Mouse (Mus musculus): ENCODE measurements around the gene Intu. TPM values are rescaled to one million over a fixed set of nuclear protein-coding genes. Genes with fewer than 3 reads are reported as not detected.

Gene Intu
- polyA plus RNA-seq, 1 experiment from 2014 or later, result 2.6 TPM

DNA sequence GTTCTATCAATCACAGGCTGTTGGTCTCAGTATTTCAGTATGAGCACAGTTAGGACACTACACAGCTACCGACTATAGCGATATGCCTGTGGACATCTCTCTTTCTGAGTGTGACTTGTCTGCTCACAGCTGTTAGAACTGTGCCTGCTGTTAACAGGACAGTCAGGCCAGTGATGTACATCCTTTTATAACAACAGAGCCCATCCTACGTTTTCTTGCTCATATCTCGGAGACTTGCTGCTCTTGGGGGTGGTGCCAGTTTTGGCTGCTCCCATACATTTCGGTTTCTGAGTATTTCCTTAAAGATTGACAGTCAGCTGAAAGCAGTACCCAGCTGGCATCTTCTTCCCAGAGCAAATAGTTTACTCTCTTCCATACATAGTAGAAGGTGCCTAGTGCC lies 125.3 kb downstream of the Intu start:
- peaks cover 5% of the 10 kb centered on the region; the same call in 1 of the 2 replicates for H3K4me1 ChIP-seq (replicated peaks)
- 83% methylated on average over 5 of the region's 5 CpGs for WGBS
- no peak for ATAC-seq (replicated peaks; ENCODE audit: insufficient number of reproducible peaks, insufficient read depth, low FRiP score, low read depth)
- no peak overlapping the region for H3K4me3 ChIP-seq
- no peaks in the 10 kb centered on the region for H3K9me3 ChIP-seq (replicated peaks)
- H3K4me2 ChIP-seq, result no peak overlapping the region
- H3K27me3 ChIP-seq, result no peaks in the 10 kb centered on the region
- no peaks in the 10 kb centered on the region; the same call in 1 of the 2 replicates for H3K36me3 ChIP-seq
- no peak overlapping the region for H3K27ac ChIP-seq
- H3K9ac ChIP-seq, result no peak overlapping the region

DNA sequence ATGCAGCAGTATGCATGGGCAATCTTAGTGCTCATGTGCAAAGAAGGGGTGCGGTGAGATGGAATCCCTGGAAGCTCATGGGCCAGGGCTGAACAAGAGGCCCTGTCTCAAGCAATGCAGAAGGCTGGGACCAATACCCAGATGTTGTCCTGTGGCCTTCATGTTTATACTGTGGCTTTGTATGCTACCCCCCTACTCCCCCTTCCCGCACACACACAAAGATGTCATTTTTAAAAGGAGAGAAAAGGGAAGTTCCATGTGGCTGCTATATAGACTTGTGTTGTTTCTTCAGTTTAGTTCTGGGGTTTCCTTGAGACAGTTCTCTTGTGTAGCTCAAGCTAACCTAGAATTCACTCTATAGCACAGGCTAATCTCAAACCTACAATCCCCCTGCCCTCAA lies 129.1 kb downstream of the Intu start:
- Histone ChIP-seq H3K27me3 (no peaks in the 10 kb centered on the region), H3K27ac (no peak overlapping the region), H3K9ac (no peak overlapping the region), H3K4me2 (no peak overlapping the region), H3K4me3 (no peak overlapping the region), H3K36me3 (peaks cover 4% of the 10 kb centered on the region; the same call in 1 of the 2 replicates), H3K4me1 (replicated peaks) (no peaks in the 10 kb centered on the region), H3K9me3 (replicated peaks) (no peaks in the 10 kb centered on the region)
- WGBS, result 86% methylated on average over 2 of the region's 2 CpGs
- ATAC-seq (replicated peaks; ENCODE audit: insufficient number of reproducible peaks, insufficient read depth, low FRiP score, low read depth), result no peak

GRCm38 (mm10) chr3:40666109-40666508 lies 135.0 kb downstream of the Intu start:
- Histone ChIP-seq H3K9me3 (replicated peaks) (no peaks in the 10 kb centered on the region), H3K27ac (no peak overlapping the region), H3K4me3 (no peak overlapping the region), H3K4me1 (replicated peaks) (0 out of 2 replicates have a peak, but pooled peaks cover 7% of the 10 kb centered on the region), H3K36me3 (peaks cover 4% of the 10 kb centered on the region; the same call in 1 of the 2 replicates), H3K4me2 (no peak overlapping the region), H3K27me3 (no peaks in the 10 kb centered on the region), H3K9ac (no peak overlapping the region)
- no peak for ATAC-seq (replicated peaks; ENCODE audit: insufficient number of reproducible peaks, insufficient read depth, low FRiP score, low read depth)
- 73% methylated on average over 4 of the region's 4 CpGs for WGBS

DNA sequence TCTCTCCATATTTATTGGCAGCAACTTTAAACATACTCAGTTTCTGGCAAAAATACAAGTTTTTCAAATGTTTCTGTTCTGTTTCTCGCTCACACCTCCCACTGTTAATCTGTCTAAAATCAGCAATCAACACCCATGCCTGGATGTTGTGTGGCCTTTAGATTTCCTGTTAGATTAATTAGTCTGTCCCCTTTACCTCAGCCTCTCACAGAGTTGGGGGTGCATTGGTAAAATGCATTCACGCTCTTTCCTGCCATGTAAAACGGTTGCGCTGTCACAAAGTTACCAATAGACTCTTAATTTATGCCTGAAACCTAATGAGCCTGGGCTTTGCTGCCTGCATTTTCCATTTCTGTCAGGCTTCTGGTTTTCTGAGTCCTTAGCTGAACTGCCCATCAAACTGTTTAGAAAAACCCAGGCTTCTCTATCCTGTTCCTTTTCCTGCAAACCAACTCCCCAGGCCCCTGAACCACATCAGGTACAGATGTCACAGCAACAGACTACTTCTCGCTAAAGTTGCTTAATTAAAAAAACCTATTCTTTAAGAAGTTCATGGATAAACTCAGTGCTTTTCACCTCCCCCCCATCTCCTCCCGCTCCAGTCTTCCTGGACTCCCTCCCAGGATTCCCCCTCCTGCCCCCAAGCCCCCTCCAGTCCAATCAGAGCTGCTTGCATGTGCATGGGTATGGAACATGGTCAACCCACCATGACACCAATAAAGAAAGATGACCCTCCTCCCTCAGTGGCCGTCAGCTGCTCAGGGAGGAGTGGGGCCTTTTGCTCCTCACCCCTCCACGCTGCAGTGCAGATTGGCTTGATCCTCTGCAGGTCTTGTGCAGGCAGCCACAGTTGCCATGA lies 136.0 kb downstream of the Intu start:
- Histone ChIP-seq H3K27ac (no peak overlapping the region), H3K36me3 (peaks cover 4% of the 10 kb centered on the region; the same call in 1 of the 2 replicates), H3K9ac (no peak overlapping the region), H3K4me1 (replicated peaks) (0 out of 2 replicates have a peak, but pooled peaks cover 7% of the 10 kb centered on the region), H3K4me3 (no peak overlapping the region), H3K9me3 (replicated peaks) (no peaks in the 10 kb centered on the region), H3K4me2 (no peak overlapping the region), H3K27me3 (no peaks in the 10 kb centered on the region)
- 76% methylated on average over 8 of the region's 8 CpGs for WGBS
- ATAC-seq (replicated peaks; ENCODE audit: insufficient number of reproducible peaks, insufficient read depth, low FRiP score, low read depth), result no peak

- no peak overlapping the region for H3K4me3 ChIP-seq
- no peaks in the 10 kb centered on the region for H3K27me3 ChIP-seq
- no peaks in the 10 kb centered on the region for H3K9me3 ChIP-seq (replicated peaks)
- no peak overlapping the region for H3K9ac ChIP-seq
- 0 out of 2 replicates have a peak, but pooled peaks cover 7% of the 10 kb centered on the region for H3K4me1 ChIP-seq (replicated peaks)
- no peaks in the 10 kb centered on the region for H3K36me3 ChIP-seq
- no peak for ATAC-seq (replicated peaks; ENCODE audit: insufficient number of reproducible peaks, insufficient read depth, low FRiP score, low read depth)
- WGBS, result 34% methylated on average over 6 of the region's 6 CpGs
- no peak overlapping the region for H3K27ac ChIP-seq
- H3K4me2 ChIP-seq, result no peak overlapping the region
These were observed 137.8 kb downstream of the Intu start for GRCm38 (mm10) chr3:40668889-40669288.

DNA sequence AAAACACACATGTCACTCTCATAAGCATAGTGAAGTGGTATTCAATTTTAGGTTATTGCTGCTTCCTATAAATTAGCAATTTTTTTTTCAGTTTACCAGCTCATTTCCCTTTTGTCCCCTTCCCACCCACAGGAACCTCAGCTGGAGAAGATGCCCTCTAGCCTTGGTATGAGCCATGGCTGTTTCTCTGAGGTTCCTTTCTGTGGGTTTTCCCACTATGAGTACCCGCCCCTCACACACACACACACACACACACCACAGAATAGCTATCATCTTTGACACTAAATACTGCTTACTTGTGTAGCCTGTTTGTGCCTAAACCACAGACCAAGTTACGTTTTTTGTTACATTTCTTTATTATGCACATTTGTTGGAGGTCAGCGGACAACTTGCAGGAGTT lies 138.3 kb downstream of the Intu start:
- Histone ChIP-seq H3K4me2 (no peak overlapping the region), H3K9ac (no peak overlapping the region), H3K4me1 (replicated peaks) (peaks cover 10% of the 10 kb centered on the region), H3K27me3 (no peaks in the 10 kb centered on the region), H3K27ac (no peak overlapping the region), H3K9me3 (replicated peaks) (no peaks in the 10 kb centered on the region), H3K36me3 (no peaks in the 10 kb centered on the region), H3K4me3 (no peak overlapping the region)
- no peak for ATAC-seq (replicated peaks; ENCODE audit: insufficient number of reproducible peaks, insufficient read depth, low FRiP score, low read depth)
- 80% methylated on average over 3 of the region's 3 CpGs for WGBS

DNA sequence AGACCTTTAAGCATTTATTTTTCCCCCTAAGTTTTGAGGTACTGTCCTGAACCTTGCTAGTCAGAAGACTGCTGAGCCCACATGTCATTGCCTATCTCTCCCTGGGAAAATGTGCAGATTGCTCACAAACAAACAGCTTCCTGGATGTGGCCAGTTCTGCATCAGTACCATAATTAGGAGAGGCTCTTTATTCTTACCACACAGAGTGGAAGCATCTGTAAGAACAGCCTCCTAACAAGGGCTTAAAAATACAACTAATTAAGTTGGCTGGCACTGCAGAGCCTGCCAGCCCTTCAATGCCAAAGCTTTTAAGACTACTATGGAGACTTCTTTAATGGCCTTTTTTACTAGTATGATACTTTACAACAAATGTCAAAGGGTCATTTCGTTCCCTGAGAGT lies 142.4 kb downstream of the Intu start:
- 75% methylated on average over 1 of the region's 1 CpGs for WGBS
- Histone ChIP-seq H3K9me3 (replicated peaks) (no peaks in the 10 kb centered on the region), H3K9ac (no peak overlapping the region), H3K4me2 (no peak overlapping the region), H3K4me1 (replicated peaks) (peaks cover 14% of the 10 kb centered on the region), H3K36me3 (no peaks in the 10 kb centered on the region), H3K4me3 (no peak overlapping the region), H3K27ac (no peak overlapping the region), H3K27me3 (no peaks in the 10 kb centered on the region)
- ATAC-seq (replicated peaks; ENCODE audit: insufficient number of reproducible peaks, insufficient read depth, low FRiP score, low read depth), result no peak

DNA sequence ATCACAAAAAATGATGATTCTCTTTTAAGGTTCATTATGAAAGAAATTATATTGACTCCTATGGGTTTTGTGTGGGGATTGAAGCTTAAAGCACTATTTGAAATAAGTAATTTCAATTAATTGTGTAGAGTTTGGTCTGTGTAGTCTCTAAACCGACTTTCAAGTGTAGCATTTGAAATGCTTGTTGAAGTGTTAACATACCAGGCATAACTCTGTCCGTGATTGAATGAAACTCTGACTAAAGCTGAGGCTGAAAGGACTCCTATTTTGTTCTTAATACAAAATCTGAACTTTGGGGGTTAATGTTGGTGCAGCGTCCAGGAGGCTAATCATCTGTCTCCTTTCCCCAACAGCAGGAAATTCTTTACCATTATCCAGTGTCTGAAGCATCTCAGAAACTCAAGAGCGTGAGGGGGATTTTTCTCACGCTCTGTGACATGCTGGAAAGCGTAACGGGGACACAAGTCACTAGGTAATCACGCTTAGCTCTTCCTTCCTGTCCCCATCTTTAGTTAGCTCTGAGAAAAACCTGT lies 143.9 kb downstream of the Intu start:
- Histone ChIP-seq H3K27ac (peak overlapping the region; percentile 8), H3K9ac (no peak overlapping the region)
- ATAC-seq (replicated peaks; ENCODE audit: insufficient number of reproducible peaks, insufficient read depth, low FRiP score, low read depth), result no peak

DNA sequence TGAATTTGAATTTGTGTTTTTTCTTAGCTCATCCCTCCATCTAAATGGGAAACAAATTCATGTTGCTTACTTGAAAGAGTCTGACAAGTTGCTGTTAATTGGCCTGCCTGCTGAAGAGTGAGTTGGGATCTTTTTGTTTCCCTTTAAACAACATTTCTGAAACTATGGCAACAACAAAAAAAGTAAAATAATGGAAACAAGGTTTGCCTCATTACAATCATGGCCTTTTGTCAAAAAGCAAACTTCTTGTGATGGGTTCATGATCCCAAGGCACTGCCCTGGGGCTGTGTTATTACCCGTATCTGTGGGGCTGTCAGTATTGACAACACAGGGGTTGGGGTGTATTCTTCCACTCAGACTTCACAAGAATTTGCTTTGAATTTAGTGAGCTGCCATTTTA lies 147.8 kb downstream of the Intu start:
- no peak for ATAC-seq (replicated peaks; ENCODE audit: insufficient number of reproducible peaks, insufficient read depth, low FRiP score, low read depth)
- Histone ChIP-seq H3K4me1 (replicated peaks) (peaks cover 33% of the 10 kb centered on the region), H3K9me3 (replicated peaks) (no peaks in the 10 kb centered on the region), H3K36me3 (no peaks in the 10 kb centered on the region), H3K4me3 (no peak overlapping the region), H3K4me2 (no peak overlapping the region), H3K27me3 (no peaks in the 10 kb centered on the region), H3K27ac (no peak overlapping the region), H3K9ac (no peak overlapping the region)
- 80% methylated on average over 1 of the region's 1 CpGs for WGBS

More for the DNA sequence above, 143.9 kb downstream of the Intu start:
- Histone ChIP-seq H3K9me3 (replicated peaks) (no peaks in the 10 kb centered on the region), H3K4me2 (peak overlapping the region; percentile 37), H3K27me3 (no peaks in the 10 kb centered on the region), H3K36me3 (no peaks in the 10 kb centered on the region), H3K4me1 (replicated peaks) (peaks cover 14% of the 10 kb centered on the region), H3K4me3 (no peak overlapping the region; the same call in 1 of the 2 replicates)
- WGBS, result 15% methylated on average over 8 of the region's 8 CpGs

DNA sequence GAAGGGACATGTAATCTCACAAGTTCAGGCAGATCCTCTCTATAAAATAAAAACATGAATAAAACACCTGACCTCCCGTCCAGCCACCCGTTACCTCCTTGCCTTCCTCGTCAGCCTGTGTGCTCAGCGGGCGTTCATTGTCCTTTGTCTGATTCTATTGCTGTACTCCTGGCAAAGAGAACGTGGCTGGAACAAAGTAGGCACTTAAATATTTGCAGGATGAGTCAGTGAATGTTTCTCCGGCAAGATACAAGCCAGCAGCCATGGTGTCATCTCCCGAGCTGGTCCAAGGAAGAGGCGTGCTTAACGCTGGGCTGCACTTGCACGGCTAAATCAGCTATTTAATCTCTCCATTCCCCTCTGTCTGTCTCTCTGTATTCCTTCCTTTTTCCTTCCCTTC lies 151.3 kb downstream of the Intu start:
- no peaks in the 10 kb centered on the region for H3K27me3 ChIP-seq
- H3K9me3 ChIP-seq (replicated peaks), result no peaks in the 10 kb centered on the region
- ATAC-seq (replicated peaks; ENCODE audit: insufficient number of reproducible peaks, insufficient read depth, low FRiP score, low read depth), result peak; percentile 50
- H3K4me2 ChIP-seq, result peak overlapping the region; percentile 28
- H3K4me1 ChIP-seq (replicated peaks), result peaks cover 35% of the 10 kb centered on the region
- H3K9ac ChIP-seq, result no peak overlapping the region
- 18% methylated on average over 11 of the region's 11 CpGs for WGBS
- peak overlapping the region; percentile 74 for H3K27ac ChIP-seq
- no peaks in the 10 kb centered on the region for H3K36me3 ChIP-seq
- H3K4me3 ChIP-seq, result peak overlapping the region; percentile 13

- H3K4me2 ChIP-seq, result peak overlapping the region; percentile 14; the same call in 1 of the 2 replicates
- H3K27ac ChIP-seq, result peak overlapping the region; percentile 74
- no peaks in the 10 kb centered on the region for H3K27me3 ChIP-seq
- ATAC-seq (replicated peaks; ENCODE audit: insufficient number of reproducible peaks, insufficient read depth, low FRiP score, low read depth), result no peak; the same call in 1 of the 2 replicates
- no peaks in the 10 kb centered on the region for H3K36me3 ChIP-seq
- peak overlapping the region; percentile 15; the same call in 1 of the 2 replicates for H3K4me3 ChIP-seq
- WGBS, result 81% methylated on average over 18 of the region's 18 CpGs
- H3K9ac ChIP-seq, result no peak overlapping the region
- peaks cover 35% of the 10 kb centered on the region for H3K4me1 ChIP-seq (replicated peaks)
- no peaks in the 10 kb centered on the region for H3K9me3 ChIP-seq (replicated peaks)
These were observed 152.1 kb downstream of the Intu start for GRCm38 (mm10) chr3:40683171-40683570.
